Mouse (Mus musculus) forebrain, postnatal 0 days (tissue): ENCODE data around the gene Pde8b. TPM values are rescaled to one million over a fixed set of nuclear protein-coding genes. Genes with fewer than 3 reads are reported as not detected.
A peak's percentile ranks its signal among the peaks of the same experiment; 100 is the strongest.
"Not testable (repeated sequence)": the region's sequence is repeated elsewhere in the genome, so short reads cannot be mapped to it uniquely, and the experiment has no call there.

Experiments
- ATAC-seq: fragments of 200-750 bp; cut with Nextera tagmentation; 2 replicates; pipeline ENCODE4 v1.8.0; 2017; ENCODE audit warnings: mild to moderate bottlenecking, moderate library complexity
- DNase-seq: peaks from one replicate; pipeline ENCODE4 v3.0.0-alpha.2; 2015
- H3K27ac ChIP-seq: fragments of 300-500 bp; sonication (generic); 2 replicates; pipeline ENCODE4 v1.5.1; 2014; ENCODE audit warnings: low read depth, mild to moderate bottlenecking, antibody characterized with exemption, low read length, moderate library complexity, mixed read lengths
- H3K27me3 ChIP-seq: fragments of 300-500 bp; sonication (generic); 2 replicates; pipeline ENCODE4 v1.6.1; 2014; ENCODE audit warnings: mild to moderate bottlenecking, low read length, mixed read lengths; ENCODE audit not compliant: insufficient read depth
- H3K36me3 ChIP-seq: fragments of 300-500 bp; sonication (generic); 2 replicates; pipeline ENCODE4 v1.6.1; 2014; ENCODE audit warnings: mild to moderate bottlenecking, moderate library complexity; ENCODE audit not compliant: insufficient read depth
- H3K4me1 ChIP-seq: fragments of 300-500 bp; sonication (generic); 2 replicates; pipeline ENCODE4 v1.6.1; 2014; ENCODE audit warnings: antibody characterized with exemption; ENCODE audit not compliant: insufficient read depth
- H3K4me2 ChIP-seq: fragments of 300-500 bp; sonication (generic); 2 replicates; pipeline ENCODE4 v1.6.1; 2014; ENCODE audit warnings: low read depth, mild to moderate bottlenecking, moderate library complexity
- H3K4me3 ChIP-seq: fragments of 300-500 bp; sonication (generic); 2 replicates; pipeline ENCODE4 v1.5.1; 2014; ENCODE audit warnings: low read depth, low read length, mixed read lengths
- H3K9ac ChIP-seq: fragments of 300-500 bp; sonication (generic); 2 replicates; pipeline ENCODE4 v1.6.1; 2014; ENCODE audit warnings: mild to moderate bottlenecking
- H3K9me3 ChIP-seq: fragments of 300-500 bp; sonication (generic); 2 replicates; pipeline ENCODE4 v1.6.1; 2016; ENCODE audit warnings: low read length
- CTCF ChIP-seq: sonication (generic); IDR thresholded peaks from 2 replicates; pipeline ENCODE4 v1.5.1; 2016; ENCODE audit warnings: antibody characterized with exemption, control low read depth, low read depth
- WGBS: fragments of 180-500 bp; shearing (Covaris S2); extraction: QIAGEN DNeasy Blood & Tissue Kit; methylation state at CpG from one replicate; pipeline ENCODE4 v1.1.7; 2014; 5-methylcytosine and 5-hydroxymethylcytosine counted together
- polyA plus RNA-seq: library from polyadenylated mRNA; unstranded; fragments of >200 nt; fragmentation: Nextera tagmentation; extraction: Ambion mirVana; gene quantifications from 2 replicates; pipeline ENCODE4 v1.2.1, GENCODE M21; 2015
- total RNA-seq: library from RNA; depleted of rRNA; stranded (reverse); fragments of >200 nt; gene quantifications from 2 replicates; pipeline ENCODE4 v1.2.3, GENCODE M21; 2014

Pde8b gene
- total and polyA plus RNA-seq, 2 experiments from 2014 or later: 6.5 to 21.1 TPM

DNA sequence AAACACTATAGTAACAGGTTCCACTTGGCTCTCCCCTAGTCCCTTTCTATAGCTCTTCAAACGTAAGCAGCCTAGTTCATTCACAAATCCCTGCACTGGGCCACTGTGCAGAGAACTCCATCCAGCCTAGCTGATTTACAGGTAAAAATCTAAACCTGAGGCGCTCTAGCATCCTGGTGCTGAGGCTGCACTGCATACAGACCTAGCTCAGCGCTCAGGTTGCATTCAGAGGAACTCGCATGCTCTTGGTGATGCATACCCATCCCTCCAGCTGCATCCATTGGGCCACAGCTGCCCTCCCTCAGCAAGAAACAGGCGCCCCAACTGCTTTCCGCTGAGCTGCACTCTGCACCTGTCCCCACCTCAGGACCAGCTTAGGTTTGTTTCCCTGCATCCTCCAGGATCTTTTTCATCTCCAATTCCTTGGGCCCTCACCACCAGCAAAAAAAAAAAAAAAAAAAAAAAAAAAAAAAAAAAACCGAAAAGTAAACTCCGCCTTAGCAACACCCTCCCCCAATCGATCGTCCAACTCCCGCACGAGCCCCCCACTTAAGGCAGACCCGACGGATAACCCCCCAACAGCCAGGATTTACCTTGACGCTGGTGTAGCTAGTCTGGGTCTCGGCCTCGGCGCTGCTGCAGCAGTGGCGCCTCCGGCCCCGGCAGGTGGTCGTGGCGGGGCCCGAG, 28.1 kb downstream of the Pde8b start:
- Histone ChIP-seq H3K9ac (peak overlapping the region; percentile 64), H3K27me3 (peaks cover 2% of the 10 kb centered on the region; the same call in 1 of the 2 replicates), H3K4me1 (no peaks in the 10 kb centered on the region), H3K4me3 (peak overlapping the region; percentile 57), H3K27ac (no peak overlapping the region; the same call in 1 of the 2 replicates), H3K36me3 (no peaks in the 10 kb centered on the region), H3K9me3 (no peaks in the 10 kb centered on the region), H3K4me2 (peak overlapping the region; percentile 94)
- no peak for TF ChIP-seq CTCF
- ATAC-seq (peak; percentile 38; the same call in 1 of the 2 replicates), DNase-seq (peak; percentile 36)
- WGBS: 4% methylated on average over 24 of the region's 24 CpGs

DNA sequence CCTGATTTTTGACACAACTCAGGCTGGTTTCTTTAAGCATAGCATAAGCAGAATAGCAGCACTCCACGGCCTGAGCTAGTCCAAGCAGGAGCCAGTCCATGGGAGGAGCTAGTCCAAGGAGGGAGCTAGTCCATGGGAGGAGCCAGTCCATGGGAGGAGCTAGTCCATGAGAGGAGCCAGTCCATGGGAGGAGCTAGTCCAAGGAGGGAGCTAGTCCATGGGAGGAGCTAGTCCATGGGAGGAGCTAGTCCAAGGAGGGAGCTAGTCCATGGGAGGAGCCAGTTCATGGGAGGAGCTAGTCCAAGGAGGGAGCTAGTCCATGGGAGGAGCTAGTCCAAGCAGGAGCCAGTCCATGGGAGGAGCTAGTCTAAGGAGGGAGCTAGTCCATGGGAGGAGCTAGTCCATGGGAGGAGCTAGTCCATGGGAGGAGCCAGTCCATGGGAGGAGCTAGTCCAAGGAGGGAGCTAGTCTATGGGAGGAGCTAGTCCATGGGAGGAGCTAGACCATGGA, 34.4 kb downstream of the Pde8b start:
- not testable (repeated sequence) for DNase-seq, H3K4me1 ChIP-seq, H3K27me3 ChIP-seq, H3K4me3 ChIP-seq, H3K9me3 ChIP-seq, H3K9ac ChIP-seq, H3K36me3 ChIP-seq, ATAC-seq, H3K4me2 ChIP-seq, H3K27ac ChIP-seq
- 32% methylated on average over 1 of the region's 1 CpGs for WGBS

DNA sequence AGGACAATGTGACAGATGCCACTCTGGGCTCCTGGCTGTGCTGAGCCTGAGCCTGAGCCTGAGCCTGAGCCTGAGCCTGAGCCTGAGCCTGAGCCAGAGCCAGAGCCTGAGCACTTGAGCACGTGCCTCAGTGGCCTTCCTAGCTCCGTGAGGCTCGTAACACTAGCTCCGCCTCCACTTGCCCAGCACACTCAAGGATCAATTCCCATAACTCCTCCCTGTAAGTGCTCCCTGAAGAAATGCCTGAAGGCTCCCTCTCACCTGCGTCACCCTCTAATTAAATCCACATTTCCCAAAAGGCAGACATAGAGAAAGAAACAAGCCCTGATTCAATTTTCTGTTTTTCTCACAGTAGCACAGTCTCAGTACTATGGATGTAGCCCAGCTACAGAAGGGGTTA, 37.8 kb downstream of the Pde8b start:
- ATAC-seq (no peak), DNase-seq (no peak)
- Histone ChIP-seq H3K27me3 (no peaks in the 10 kb centered on the region), H3K4me2 (no peak overlapping the region), H3K9me3 (no peaks in the 10 kb centered on the region), H3K36me3 (no peaks in the 10 kb centered on the region), H3K27ac (no peak overlapping the region), H3K9ac (no peak overlapping the region), H3K4me3 (no peak overlapping the region), H3K4me1 (no peaks in the 10 kb centered on the region)
- WGBS: 74% methylated on average over 5 of the region's 5 CpGs
- TF ChIP-seq CTCF: no peak

DNA sequence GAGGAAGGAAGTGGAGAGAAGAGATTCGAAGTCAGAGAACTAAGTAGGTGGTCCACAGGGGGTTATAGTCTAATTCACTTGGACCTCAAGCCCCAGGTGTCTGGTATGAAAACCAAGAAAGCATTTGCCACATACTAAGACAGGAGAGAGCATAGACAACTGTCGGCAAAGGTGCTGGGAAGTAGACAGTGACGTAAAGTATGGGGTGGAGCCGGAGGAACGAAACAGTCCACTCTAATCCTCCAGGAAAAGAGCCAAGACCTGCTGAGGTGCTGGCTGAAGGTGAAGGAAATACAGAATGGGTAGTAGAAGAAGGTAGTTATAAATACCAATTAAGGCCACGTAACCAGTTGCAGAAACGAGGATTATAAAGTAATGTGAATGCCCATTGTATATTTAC, 42.8 kb downstream of the Pde8b start:
- H3K27me3 ChIP-seq, DNase-seq, H3K4me1 ChIP-seq, H3K9ac ChIP-seq, ATAC-seq, H3K4me2 ChIP-seq, H3K9me3 ChIP-seq, H3K4me3 ChIP-seq, H3K36me3 ChIP-seq, H3K27ac ChIP-seq: not testable (repeated sequence)
- WGBS: 62% methylated on average over 7 of the region's 7 CpGs

DNA sequence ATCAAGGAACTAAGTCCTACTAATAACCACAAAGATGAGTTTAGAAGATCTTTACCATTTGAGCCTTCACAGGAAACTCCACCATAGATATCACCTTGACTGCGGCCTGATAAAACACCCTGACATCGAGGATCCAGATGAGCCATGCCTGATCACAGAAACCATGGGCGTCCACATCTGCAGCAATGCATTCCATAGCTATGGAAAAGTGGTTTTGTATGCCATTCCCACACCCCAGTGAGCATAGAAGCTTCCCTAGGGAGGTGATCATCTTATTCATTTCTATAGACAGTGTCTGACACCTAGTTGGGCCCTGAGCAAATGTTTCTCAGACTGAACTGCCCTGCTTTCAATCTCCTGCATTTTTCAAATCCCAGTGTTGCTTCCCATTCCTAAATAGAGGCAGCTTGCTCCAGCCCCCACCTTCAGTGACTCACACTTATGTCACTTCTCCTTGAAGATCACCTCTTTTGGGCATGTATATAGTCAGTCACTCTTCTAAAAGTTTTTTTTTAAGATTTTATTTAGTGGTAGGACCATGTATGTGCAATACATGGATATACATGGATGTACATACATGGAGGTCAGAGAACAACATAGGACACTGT, 47.9 kb downstream of the Pde8b start:
- Histone ChIP-seq H3K9ac (no peak overlapping the region), H3K27me3 (no peaks in the 10 kb centered on the region), H3K9me3 (no peaks in the 10 kb centered on the region), H3K4me2 (no peak overlapping the region), H3K4me1 (no peaks in the 10 kb centered on the region), H3K4me3 (no peak overlapping the region), H3K27ac (no peak overlapping the region), H3K36me3 (no peaks in the 10 kb centered on the region)
- no peak for ATAC-seq
- WGBS: 95% methylated on average over 3 of the region's 3 CpGs
- no peak for DNase-seq
- TF ChIP-seq CTCF: no peak

DNA sequence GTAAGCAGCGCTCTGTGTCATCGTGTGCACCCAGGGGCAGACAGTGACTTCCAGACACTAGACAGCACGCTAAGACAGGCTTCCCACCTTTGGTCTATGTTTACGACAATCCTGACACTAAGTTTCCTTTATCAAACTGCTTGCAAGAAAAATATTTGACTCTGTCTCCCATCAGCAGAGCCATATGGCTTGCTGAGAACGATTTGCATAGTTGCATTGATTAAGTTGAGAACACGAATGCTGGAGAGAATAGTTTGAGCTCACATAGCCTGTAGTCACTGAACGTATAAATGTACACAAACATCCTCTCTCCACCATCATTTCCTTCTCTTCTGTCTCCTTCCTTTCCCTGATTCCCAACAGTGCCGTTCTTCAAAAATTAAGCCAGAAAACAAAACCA, 49.3 kb downstream of the Pde8b start:
- H3K4me1 ChIP-seq: 0 out of 2 replicates have a peak, but pooled peaks cover 5% of the 10 kb centered on the region
- H3K36me3 ChIP-seq: no peaks in the 10 kb centered on the region
- WGBS: 55% methylated on average over 8 of the region's 8 CpGs
- peak; percentile 40; the same call in 1 of the 2 replicates for ATAC-seq
- no peaks in the 10 kb centered on the region for H3K27me3 ChIP-seq
- no peaks in the 10 kb centered on the region for H3K9me3 ChIP-seq
- no peak overlapping the region for H3K4me2 ChIP-seq
- DNase-seq: no peak
- no peak overlapping the region for H3K4me3 ChIP-seq
- no peak overlapping the region for H3K27ac ChIP-seq
- no peak overlapping the region for H3K9ac ChIP-seq
- no peak for TF ChIP-seq CTCF

DNA sequence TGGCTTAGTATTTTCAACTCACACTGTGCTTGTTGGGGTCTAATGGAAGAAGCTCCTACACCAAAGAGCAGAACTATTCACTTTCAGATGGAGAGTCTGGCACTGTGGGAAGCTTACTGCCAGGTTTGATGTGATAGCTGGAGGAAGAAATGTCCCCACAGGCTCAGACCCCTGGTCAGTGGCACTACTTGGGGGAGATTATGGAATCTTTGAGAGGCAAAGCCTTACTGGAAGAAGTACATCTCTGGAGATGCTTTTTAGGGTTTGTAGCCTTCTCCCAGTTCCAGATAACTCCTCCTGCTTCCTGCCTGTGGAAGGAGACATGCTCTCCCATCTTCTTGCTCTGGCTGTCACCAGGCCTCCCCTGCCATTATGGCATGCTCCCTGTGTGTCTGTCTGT, 50.1 kb downstream of the Pde8b start:
- Histone ChIP-seq H3K9me3 (no peaks in the 10 kb centered on the region), H3K36me3 (no peaks in the 10 kb centered on the region), H3K27me3 (no peaks in the 10 kb centered on the region), H3K4me2 (no peak overlapping the region), H3K4me3 (no peak overlapping the region), H3K27ac (no peak overlapping the region), H3K4me1 (0 out of 2 replicates have a peak, but pooled peaks cover 5% of the 10 kb centered on the region), H3K9ac (no peak overlapping the region)
- TF ChIP-seq CTCF: no peak
- ATAC-seq: no peak
- no peak for DNase-seq
